Mouse (Mus musculus) megakaryocyte, embryonic 14.5 days (primary cell): ENCODE data around the gene Baat.

Source experiments
- FLI1 ChIP-seq: IDR thresholded peaks from 2 replicates; pipeline ENCODE4 v1.6.1; 2012; ENCODE audit warnings: low read length, inconsistent platforms, mixed read lengths
- GATA1 ChIP-seq: IDR thresholded peaks from 3 replicates; pipeline ENCODE4 v1.6.1; 2012; ENCODE audit warnings: mixed read lengths, low read length, inconsistent platforms, borderline replicate concordance

GRCm38 (mm10) chr4:49485442-49485841 is 20.9 kb downstream of the Baat start:
- no peak for TF ChIP-seq GATA1
- TF ChIP-seq FLI1 = no peak
